Mouse (Mus musculus): ENCODE measurements around the gene Trim71. TPM values are rescaled to one million over a fixed set of nuclear protein-coding genes. Genes with fewer than 3 reads are reported as not detected.

Gene Trim71
- under 1 TPM; 0.50 to 0.69 TPM for total RNA-seq (2021)
- long read RNA-seq, experiment 1 = 0 reads
- long read RNA-seq, experiment 2 = 0 reads

DNA sequence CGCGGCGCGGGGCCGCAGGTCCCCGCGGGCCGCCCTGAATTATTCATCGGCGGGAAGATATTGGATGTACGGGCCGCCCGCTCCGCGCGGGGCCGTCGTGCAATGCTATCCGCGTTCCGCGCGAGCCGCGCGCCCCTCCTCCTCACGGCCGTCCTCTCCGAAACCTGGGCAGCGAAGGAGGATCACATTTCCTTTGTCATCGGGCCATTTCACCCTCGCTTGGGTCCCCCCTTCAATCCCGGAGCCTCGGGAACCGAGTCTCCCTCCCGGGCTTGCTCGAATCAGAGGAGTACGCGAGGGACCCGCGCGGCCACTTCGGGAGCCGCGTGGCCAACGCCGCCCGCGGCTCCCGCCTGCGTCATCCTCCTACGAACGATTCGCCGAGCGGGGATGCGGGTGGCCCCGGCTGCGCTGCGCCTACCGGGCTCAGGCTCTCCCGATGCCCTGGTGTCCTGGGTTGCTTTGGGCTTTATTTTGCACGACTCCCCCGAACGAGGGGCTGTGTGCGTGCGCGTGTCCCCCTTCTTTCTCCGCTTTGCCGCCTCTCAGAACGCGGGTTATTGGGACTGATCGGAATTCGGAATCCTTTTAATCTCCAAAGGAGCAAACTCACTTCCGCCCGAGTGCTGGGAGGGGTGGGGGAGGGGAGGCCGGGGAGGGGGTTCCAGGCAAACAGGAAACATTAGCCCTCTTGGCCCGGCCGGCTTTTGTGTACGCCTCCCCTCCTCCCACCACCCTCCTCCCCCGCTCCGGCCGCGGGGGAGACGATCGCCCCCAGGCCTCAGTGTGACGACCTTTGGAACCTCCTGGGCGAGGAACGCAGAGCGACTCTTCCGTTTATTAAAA, at the start of gene Trim71:
TSS of gene Trim71 (minus strand) at position 609 of the 846 bp plus-strand sequence.
- DNase-seq (ENCODE audit: low spot score in 2 of 2) = peak; percentile 14 to 26

- DNase-seq (ENCODE audit: low spot score in 2 of 2) = no peak
Measured at GRCm38 (mm10) chr9:114613026-114613425, 48.9 kb upstream of the Trim71 start.

DNA sequence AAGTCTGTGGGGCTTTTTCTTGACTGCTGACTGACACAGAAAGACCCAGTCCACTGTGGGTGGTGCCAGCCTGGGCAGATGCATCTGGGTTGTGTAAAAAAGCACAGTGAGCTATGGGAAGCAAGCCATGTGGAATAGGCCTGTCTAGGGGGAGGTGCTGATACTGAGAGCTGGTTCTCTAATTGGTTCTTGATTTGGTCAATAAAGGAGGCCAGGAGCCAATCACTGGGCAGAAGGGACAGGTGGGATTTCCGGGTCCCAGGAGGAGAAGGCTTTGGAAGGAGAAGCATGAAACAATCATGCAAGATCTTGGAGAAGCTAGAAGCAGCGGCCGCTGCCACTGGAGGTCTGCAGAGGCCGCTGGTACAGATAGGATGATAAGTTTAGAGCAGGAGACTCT, 48.4 kb upstream of the Trim71 start:
- no peak for DNase-seq (ENCODE audit: low spot score in 2 of 2)

DNA sequence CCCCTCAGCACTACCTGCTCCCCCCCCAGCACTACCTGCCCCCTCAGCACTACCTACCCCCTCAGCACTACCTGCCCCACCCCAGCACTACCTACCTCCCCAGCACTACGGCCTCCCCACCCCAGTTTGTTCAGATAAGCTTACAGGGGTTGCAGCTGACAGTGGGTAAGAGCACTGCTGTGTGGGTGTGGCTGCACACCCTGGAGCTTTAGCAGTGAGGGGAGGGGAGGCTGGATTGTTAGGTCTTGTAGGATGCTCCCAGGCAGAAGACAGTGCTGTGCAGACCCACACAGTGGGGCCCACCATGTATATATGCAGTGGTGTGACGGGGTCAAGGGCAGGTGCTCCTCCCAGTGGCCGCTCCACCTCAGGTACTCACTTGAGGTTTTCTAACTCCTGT, 46.1 kb upstream of the Trim71 start:
- no peak for DNase-seq (ENCODE audit: low spot score in 2 of 2)

DNA sequence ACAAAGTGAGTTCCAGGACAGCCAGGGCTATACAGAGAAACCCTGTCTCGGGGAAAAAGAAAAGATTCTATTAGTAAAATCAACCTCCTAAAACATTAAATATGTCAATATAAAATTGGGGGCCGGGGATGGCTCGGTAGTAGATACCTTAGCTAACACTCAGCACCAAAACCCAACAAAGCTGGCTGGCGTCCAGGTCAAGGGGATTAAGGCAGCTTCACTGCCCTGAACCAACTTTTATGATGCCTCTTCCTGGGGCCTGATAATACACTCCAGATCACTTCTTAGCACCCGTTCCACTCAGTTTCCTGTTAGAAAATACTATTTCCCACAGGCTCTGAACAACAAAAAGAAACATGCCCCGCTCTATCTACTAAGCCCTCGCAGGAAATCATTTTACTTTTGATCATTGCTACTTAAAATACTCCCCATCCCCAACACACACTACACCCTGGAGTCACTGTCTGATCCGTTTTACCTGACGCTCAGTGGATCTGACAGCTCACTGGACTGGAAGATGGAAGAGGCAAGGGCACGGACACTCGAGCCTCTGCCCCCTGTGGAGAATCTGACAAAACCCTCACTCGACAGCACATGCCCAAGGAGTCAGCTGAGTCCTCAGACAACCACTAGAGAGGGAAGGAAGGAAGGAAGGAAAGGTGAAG, 39.8 kb upstream of the Trim71 start:
- no peak for DNase-seq (ENCODE audit: low spot score in 2 of 2)

GRCm38 (mm10) chr9:114601096-114601495, 36.9 kb upstream of the Trim71 start:
- no peak for DNase-seq (ENCODE audit: low spot score in 2 of 2)

GRCm38 (mm10) chr9:114585017-114585345, 20.8 kb upstream of the Trim71 start:
- no peak for DNase-seq (ENCODE audit: low spot score in 2 of 2)

GRCm38 (mm10) chr9:114584183-114585016, 20.2 kb upstream of the Trim71 start:
- peak in 1 of 2 experiments; percentile 16 for DNase-seq (ENCODE audit: low spot score in 2 of 2)

- DNase-seq (ENCODE audit: low spot score in 2 of 2) = peak; percentile 40 to 60
Measured at GRCm38 (mm10) chr9:114583812-114584182, 19.6 kb upstream of the Trim71 start.

- DNase-seq (ENCODE audit: low spot score in 2 of 2) = no peak
Measured at GRCm38 (mm10) chr9:114578646-114579045, 14.5 kb upstream of the Trim71 start.

GRCm38 (mm10) chr9:114576001-114576400, 11.8 kb upstream of the Trim71 start:
- no peak for DNase-seq (ENCODE audit: low spot score in 2 of 2)

DNA sequence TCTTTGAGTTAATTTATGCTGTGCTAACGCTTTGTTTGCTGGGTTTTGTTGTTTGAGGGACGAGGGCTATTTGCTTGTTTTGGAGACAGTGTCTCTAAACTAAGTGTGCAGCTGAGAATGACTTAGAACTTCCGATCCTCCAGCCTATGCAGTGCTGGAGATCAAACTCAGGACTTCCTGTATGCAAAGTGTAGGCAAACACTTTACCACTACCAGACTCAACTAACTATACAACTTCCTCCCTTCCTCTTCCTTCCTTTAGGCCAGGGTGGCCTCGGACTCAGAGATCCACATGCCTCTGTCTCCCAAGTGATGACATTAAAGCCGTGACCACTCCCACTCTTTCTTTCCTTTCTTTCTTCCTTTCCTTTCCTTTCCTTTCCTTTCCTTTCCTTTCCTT, 9.4 kb upstream of the Trim71 start:
- no peak for DNase-seq (ENCODE audit: low spot score in 2 of 2)

- no peak for DNase-seq (ENCODE audit: low spot score in 2 of 2)
Measured at GRCm38 (mm10) chr9:114568682-114569474, 4.7 kb upstream of the Trim71 start.

- no peak for DNase-seq (ENCODE audit: low spot score in 2 of 2)
Measured at GRCm38 (mm10) chr9:114564667-114565066, 498 bp upstream of the Trim71 start.

DNA sequence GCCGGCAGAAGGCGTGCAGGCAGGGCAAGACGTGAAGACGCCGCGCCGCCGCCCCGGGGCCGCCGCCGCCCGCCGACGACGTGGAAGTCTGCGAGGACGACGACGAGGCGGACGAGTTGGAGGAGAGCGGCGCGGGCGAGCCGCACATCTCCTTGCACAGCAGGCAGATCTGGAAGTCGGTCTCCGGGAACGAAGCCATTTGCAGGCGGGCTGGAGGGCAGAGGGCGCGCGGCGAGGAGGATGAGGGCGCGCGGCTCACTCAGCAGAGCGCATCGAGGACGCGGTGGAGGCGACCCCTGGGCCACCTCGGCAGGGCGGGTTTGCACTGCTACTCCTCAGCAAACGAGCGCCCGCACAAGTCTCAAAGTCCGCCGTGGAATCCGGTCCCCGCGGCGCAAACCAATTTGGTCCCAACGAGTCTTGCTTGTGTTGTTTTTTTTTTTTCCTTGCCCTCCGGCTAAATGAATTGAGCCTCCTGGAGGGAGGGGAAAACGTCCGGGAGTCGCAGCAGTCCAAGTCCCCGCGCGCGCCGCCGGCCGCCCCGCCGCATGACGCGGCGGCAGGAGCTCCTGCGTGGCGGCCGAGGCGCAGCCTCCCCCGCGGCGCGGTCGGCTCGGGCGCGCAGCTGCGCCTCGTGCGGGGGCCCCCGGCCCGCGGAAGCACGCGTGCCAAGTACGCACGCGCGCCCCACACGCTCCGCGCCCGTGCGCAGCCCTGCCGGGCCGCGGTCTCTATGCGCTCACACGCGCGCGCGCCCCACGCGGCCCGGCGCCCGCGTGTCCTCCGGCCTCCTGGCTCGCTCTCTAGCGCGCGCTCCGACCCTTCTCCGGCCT, 1.0 kb downstream of the Trim71 start:
- peak in 1 of 2 experiments; percentile 9 for DNase-seq (ENCODE audit: low spot score in 2 of 2)

DNA sequence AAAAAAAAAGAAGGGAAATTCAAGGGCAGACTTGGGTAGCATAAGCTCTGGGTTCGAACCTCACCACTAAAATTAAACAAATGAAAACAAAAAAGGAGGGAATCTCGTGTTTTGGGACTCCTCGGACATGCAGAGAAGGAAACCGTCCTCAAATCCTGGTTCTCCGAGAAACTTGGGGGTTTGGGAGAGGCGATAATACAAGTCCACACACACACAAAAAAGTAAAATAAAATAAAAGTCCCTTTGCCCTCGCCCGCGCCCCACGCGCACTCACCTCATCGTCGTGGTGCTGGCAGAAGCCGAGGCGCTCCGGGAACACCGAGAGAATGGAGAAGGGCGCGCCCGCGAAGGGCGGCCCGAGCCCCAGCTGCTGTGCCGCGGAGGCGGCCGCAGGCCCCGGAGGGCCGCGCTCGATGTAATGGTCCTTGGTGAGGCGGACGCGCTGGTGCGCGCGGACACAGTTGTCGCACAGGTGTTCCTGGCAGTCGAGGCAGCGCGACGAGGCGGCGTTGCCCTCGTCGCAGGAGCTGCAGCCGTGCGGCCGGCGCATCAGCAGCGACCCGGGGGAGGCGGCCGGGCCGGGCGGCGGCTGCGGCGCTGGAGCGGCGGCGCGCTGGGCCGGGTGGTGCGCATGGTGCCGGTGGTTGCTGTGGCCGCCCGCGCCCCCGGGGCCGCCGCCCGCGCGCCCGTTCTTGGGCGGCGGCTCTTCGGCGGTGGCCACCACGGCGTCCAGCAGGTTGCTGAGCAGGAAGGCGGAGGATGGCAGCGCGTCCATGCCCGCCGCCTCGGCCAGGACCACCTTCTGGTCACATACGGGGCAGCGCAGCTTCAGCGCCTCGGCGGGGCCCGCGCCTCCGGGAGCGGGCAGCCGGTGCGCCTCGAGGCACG, 1.9 kb downstream of the Trim71 start:
- no peak for DNase-seq (ENCODE audit: low spot score in 2 of 2)

DNA sequence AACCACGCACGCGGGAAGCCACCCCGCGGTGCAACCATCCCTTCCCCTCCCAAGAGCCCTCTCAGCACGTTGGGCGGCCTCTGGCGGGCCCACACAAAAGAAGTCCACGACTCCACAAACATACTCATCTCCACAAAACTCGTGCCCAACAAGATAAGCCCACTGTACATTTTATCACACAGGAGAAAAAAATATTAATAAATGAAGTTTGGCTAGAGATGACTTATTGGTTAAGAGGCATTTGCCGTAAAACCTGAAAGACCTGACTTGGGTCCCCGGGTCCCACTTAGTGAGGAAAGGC, 2.5 kb downstream of the Trim71 start:
- DNase-seq (ENCODE audit: low spot score in 2 of 2) = no peak

- DNase-seq (ENCODE audit: low spot score in 2 of 2) = no peak
Measured at GRCm38 (mm10) chr9:114560771-114561670, 3.1 kb downstream of the Trim71 start.
